Mouse (Mus musculus): ENCODE results near the gene Atp23. TPM values are rescaled to one million over a fixed set of nuclear protein-coding genes. Genes with fewer than 3 reads are reported as not detected.

The Atp23 gene
- 12.1 and 12.2 TPM in 2 replicates for total RNA-seq (2012; rRNA removed)

- peak within 1 kb of the TSS; percentile 81 for H3K9ac ChIP-seq (ENCODE audit: insufficient read depth, low read depth, low read length, poor library complexity, severe bottlenecking)
- peaks cover 2% of the 10 kb centered on the region for H3K36me3 ChIP-seq (ENCODE audit: control insufficient read depth, insufficient read depth, low read length, poor library complexity, severe bottlenecking)
- no peak for TF ChIP-seq ZC3H11A (IDR thresholded peaks at IDR 0.05; ENCODE audit: borderline replicate concordance, low read depth, low read length)
- TF ChIP-seq HCFC1 (IDR thresholded peaks at IDR 0.05; ENCODE audit: borderline replicate concordance, insufficient read depth, low read length), result 0 out of 2 replicates have a peak, but pooled peaks have one; percentile 21
- H3K9me3 ChIP-seq (ENCODE audit: control insufficient read depth, insufficient read depth, low read depth, low read length), result no peaks in the 10 kb centered on the region
- peaks cover 3 to 7% of the 10 kb centered on the region in 2 experiments for H3K4me1 ChIP-seq (ENCODE audit: control insufficient read depth in 2 of 2, insufficient read depth in 2 of 2, low read length in 2 of 2, poor library complexity in 1 of 2)
- DNase-seq (ENCODE audit: low read depth, low spot score), result peak; percentile 73
- in situ Hi-C loops (cut with MboI; ENCODE audit: low sequenced_read_pairs in 2 of 2, unreplicated experiment in 2 of 2), result no loop called here
- no peak within 1 kb of the TSS for H3K27ac ChIP-seq (ENCODE audit: insufficient read depth, low read depth, low read length, poor library complexity, severe bottlenecking)
- peak within 1 kb of the TSS; percentile 90 to 94 for H3K4me3 ChIP-seq (ENCODE audit: insufficient read depth in 1 of 2, low read depth in 1 of 2, low read length in 2 of 2, poor library complexity in 1 of 2, severe bottlenecking in 1 of 2)
Measured at GRCm38 (mm10) chr10:126900821-126901487, at the start of gene Atp23. Gene Atp23 (minus strand): TSS chr10:126901355.

- in situ Hi-C loops (cut with MboI; ENCODE audit: low sequenced_read_pairs in 2 of 2, unreplicated experiment in 2 of 2), result no loop called here
- Histone ChIP-seq H3K4me1 (ENCODE audit: control insufficient read depth in 2 of 2, insufficient read depth in 2 of 2, low read length in 2 of 2, poor library complexity in 1 of 2) (peaks cover 3 to 9% of the 10 kb centered on the region in 2 experiments; a peak in 2 of 4 replicates), H3K4me3 (ENCODE audit: insufficient read depth in 1 of 2, low read depth in 1 of 2, low read length in 2 of 2, poor library complexity in 1 of 2, severe bottlenecking in 1 of 2) (no peak overlapping the region), H3K27ac (ENCODE audit: insufficient read depth, low read depth, low read length, poor library complexity, severe bottlenecking) (no peak overlapping the region), H3K36me3 (ENCODE audit: control insufficient read depth, insufficient read depth, low read length, poor library complexity, severe bottlenecking) (no peaks in the 10 kb centered on the region), H3K9me3 (ENCODE audit: control insufficient read depth, insufficient read depth, low read depth, low read length) (no peaks in the 10 kb centered on the region), H3K9ac (ENCODE audit: insufficient read depth, low read depth, low read length, poor library complexity, severe bottlenecking) (no peak overlapping the region)
- DNase-seq (ENCODE audit: low read depth, low spot score), result no peak
- TF ChIP-seq CHD2 (IDR thresholded peaks at IDR 0.05; ENCODE audit: low read depth, low read length) (no peak), HCFC1 (IDR thresholded peaks at IDR 0.05; ENCODE audit: borderline replicate concordance, insufficient read depth, low read length) (no peak), ZC3H11A (IDR thresholded peaks at IDR 0.05; ENCODE audit: borderline replicate concordance, low read depth, low read length) (no peak), ZNF384 (IDR thresholded peaks at IDR 0.05; ENCODE audit: low read depth, low read length) (no peak), MAFK (IDR thresholded peaks at IDR 0.05; ENCODE audit: insufficient read depth, low read depth, low read length) (no peak)
Measured at GRCm38 (mm10) chr10:126950572-126950971, 49.4 kb upstream of the Atp23 start.

- in situ Hi-C loops (cut with MboI; ENCODE audit: low sequenced_read_pairs in 2 of 2, unreplicated experiment in 2 of 2), result no loop called here
- DNase-seq (ENCODE audit: low read depth, low spot score), result no peak
- no peak overlapping the region for H3K4me3 ChIP-seq (ENCODE audit: insufficient read depth in 1 of 2, low read depth in 1 of 2, low read length in 2 of 2, poor library complexity in 1 of 2, severe bottlenecking in 1 of 2)
- no peaks in the 10 kb centered on the region for H3K9me3 ChIP-seq (ENCODE audit: control insufficient read depth, insufficient read depth, low read depth, low read length)
- peaks cover 3 to 9% of the 10 kb centered on the region in 2 experiments; a peak in 2 of 4 replicates for H3K4me1 ChIP-seq (ENCODE audit: control insufficient read depth in 2 of 2, insufficient read depth in 2 of 2, low read length in 2 of 2, poor library complexity in 1 of 2)
- TF ChIP-seq ZC3H11A (IDR thresholded peaks at IDR 0.05; ENCODE audit: borderline replicate concordance, low read depth, low read length) (no peak), MAFK (IDR thresholded peaks at IDR 0.05; ENCODE audit: insufficient read depth, low read depth, low read length) (no peak), HCFC1 (IDR thresholded peaks at IDR 0.05; ENCODE audit: borderline replicate concordance, insufficient read depth, low read length) (no peak), CHD2 (IDR thresholded peaks at IDR 0.05; ENCODE audit: low read depth, low read length) (no peak), ZNF384 (IDR thresholded peaks at IDR 0.05; ENCODE audit: low read depth, low read length) (no peak)
- no peak overlapping the region for H3K27ac ChIP-seq (ENCODE audit: insufficient read depth, low read depth, low read length, poor library complexity, severe bottlenecking)
- H3K9ac ChIP-seq (ENCODE audit: insufficient read depth, low read depth, low read length, poor library complexity, severe bottlenecking), result no peak overlapping the region
- no peaks in the 10 kb centered on the region for H3K36me3 ChIP-seq (ENCODE audit: control insufficient read depth, insufficient read depth, low read length, poor library complexity, severe bottlenecking)
Measured at GRCm38 (mm10) chr10:126949824-126950223, 48.7 kb upstream of the Atp23 start.

- Histone ChIP-seq H3K9ac (ENCODE audit: insufficient read depth, low read depth, low read length, poor library complexity, severe bottlenecking) (no peak overlapping the region), H3K27ac (ENCODE audit: insufficient read depth, low read depth, low read length, poor library complexity, severe bottlenecking) (no peak overlapping the region), H3K4me3 (ENCODE audit: insufficient read depth in 1 of 2, low read depth in 1 of 2, low read length in 2 of 2, poor library complexity in 1 of 2, severe bottlenecking in 1 of 2) (no peak overlapping the region), H3K4me1 (ENCODE audit: control insufficient read depth in 2 of 2, insufficient read depth in 2 of 2, low read length in 2 of 2, poor library complexity in 1 of 2) (peaks cover 3 to 9% of the 10 kb centered on the region in 2 experiments; a peak in 2 of 4 replicates), H3K36me3 (ENCODE audit: control insufficient read depth, insufficient read depth, low read length, poor library complexity, severe bottlenecking) (no peaks in the 10 kb centered on the region), H3K9me3 (ENCODE audit: control insufficient read depth, insufficient read depth, low read depth, low read length) (no peaks in the 10 kb centered on the region)
- in situ Hi-C loops (cut with MboI; ENCODE audit: low sequenced_read_pairs in 2 of 2, unreplicated experiment in 2 of 2), result no loop called here
- no peak for TF ChIP-seq MAFK (IDR thresholded peaks at IDR 0.05; ENCODE audit: insufficient read depth, low read depth, low read length)
- no peak for TF ChIP-seq HCFC1 (IDR thresholded peaks at IDR 0.05; ENCODE audit: borderline replicate concordance, insufficient read depth, low read length)
- TF ChIP-seq ZNF384 (IDR thresholded peaks at IDR 0.05; ENCODE audit: low read depth, low read length), result no peak
- TF ChIP-seq CHD2 (IDR thresholded peaks at IDR 0.05; ENCODE audit: low read depth, low read length), result no peak
- TF ChIP-seq ZC3H11A (IDR thresholded peaks at IDR 0.05; ENCODE audit: borderline replicate concordance, low read depth, low read length), result no peak
- no peak for DNase-seq (ENCODE audit: low read depth, low spot score)
Measured at GRCm38 (mm10) chr10:126945531-126945930, 44.4 kb upstream of the Atp23 start.
